Comparison of ENCODE assay signal across 11 mouse cellular contexts in genomic region chr13:97959394-97959888, GRCm38 (mm10).
DNase-seq lines count a peak whose midpoint lies in the region; ATAC-seq lines count a peak whose summit lies in the region.
"Had no signal": no experiment of that assay in that cellular context is flagged by ENCODE, and none has a peak within 500 bp of the region (broad histone marks: within the 10 kb centered on the region; RNA-seq: fewer than 3 reads in every experiment).

No protein-coding gene starts in this region.

- H3K4me1 ChIP-seq in forebrain, embryonic 15.5 days = peaks cover 29% of the 10 kb centered on the region
- peaks cover 57% of the 10 kb centered on the region for H3K4me1 ChIP-seq in midbrain, embryonic 10.5 days

- H3K27me3 ChIP-seq in forebrain, embryonic 15.5 days = no peaks in the 10 kb centered on the region
- peaks cover 11% of the 10 kb centered on the region for H3K27me3 ChIP-seq in midbrain, embryonic 10.5 days (ENCODE audit: low read depth, poor library complexity, severe bottlenecking)

- intact Hi-C loops in heart, postnatal 10 days (cut with DNase I) = no loop called here

- H3K4me3 ChIP-seq in forebrain, embryonic 15.5 days = no peak overlapping the region
- H3K4me3 ChIP-seq in midbrain, embryonic 10.5 days = peak overlapping the region; percentile 9; the same call in 1 of the 2 replicates

- no peak overlapping the region for H3K9ac ChIP-seq in forebrain, embryonic 15.5 days (replicated peaks)
- H3K9ac ChIP-seq: liver, embryonic 14.5 days had no signal

- peak overlapping the region; percentile 16; the same call in 1 of the 2 replicates for H3K4me2 ChIP-seq in forebrain, embryonic 15.5 days (replicated peaks)

- H3K27ac ChIP-seq in forebrain, embryonic 15.5 days (replicated peaks) = peak overlapping the region; percentile 61
- H3K27ac ChIP-seq in midbrain, embryonic 10.5 days (replicated peaks) = peak overlapping the region; percentile 71
- H3K27ac ChIP-seq: liver, embryonic 14.5 days had no signal

- peak; percentile 71 for ATAC-seq in forebrain, embryonic 15.5 days (replicated peaks)
- ATAC-seq: intestine, postnatal 0 days had no signal

- no peaks in the 10 kb centered on the region for H3K36me3 ChIP-seq in forebrain, embryonic 15.5 days
- no peaks in the 10 kb centered on the region for H3K36me3 ChIP-seq in midbrain, embryonic 10.5 days

- WGBS in forebrain, embryonic 15.5 days = 6% methylated on average over 7 of the region's 7 CpGs
- 19% methylated on average over 7 of the region's 7 CpGs for WGBS in midbrain, embryonic 10.5 days

- no peaks in the 10 kb centered on the region for H3K9me3 ChIP-seq in forebrain, embryonic 15.5 days
- H3K9me3 ChIP-seq in midbrain, embryonic 10.5 days (replicated peaks) = no peaks in the 10 kb centered on the region

- DNase-seq in right cerebral cortex, postnatal 10 days (ENCODE audit: low spot score in 2 of 2) = peak; percentile 56 to 58
- DNase-seq in right cerebral cortex, postnatal 14 days = no peak
- peak; percentile 31 for DNase-seq in midbrain, embryonic 10.5 days (ENCODE audit: low spot score)
- no peak for DNase-seq in MN1 (ENCODE audit: low spot score)
- DNase-seq in spleen, postnatal 4 days (ENCODE audit: low spot score in 2 of 2) = no peak
- DNase-seq in heart, postnatal 10 days = no peak
- DNase-seq: adrenal gland, adult 2 months; heart, adult 11 months had no signal

Comparison
In these comparisons a context has a peak if more than half of its experiments do, and no peak if none do; other contexts are left out.
1. DNase-seq: peak in right cerebral cortex, postnatal 10 days (2 of 2) and midbrain, embryonic 10.5 days (single experiment); none in right cerebral cortex, postnatal 14 days (single experiment), MN1 (single experiment), spleen, postnatal 4 days (0 of 2) and heart, postnatal 10 days (0 of 2).